Mouse (Mus musculus) stomach, postnatal 0 days (tissue): ENCODE results near the gene Med8. TPM values are rescaled to one million over a fixed set of nuclear protein-coding genes. Genes with fewer than 3 reads are reported as not detected.

ENCODE experiments used
- ATAC-seq: fragments of 200-750 bp; cut with Nextera tagmentation; 2 replicates; pipeline ENCODE4 v1.8.0; 2017; ENCODE audit not compliant: low FRiP score, low TSS enrichment
- DNase-seq: peaks from one replicate; pipeline ENCODE4 v3.0.0-alpha.2; 2016; ENCODE audit warnings: low spot score
- H3K27ac ChIP-seq: fragments of 300-500 bp; sonication (generic); replicated peaks from 2 replicates; pipeline ENCODE4 v1.5.1; 2014; ENCODE audit warnings: mild to moderate bottlenecking, control low read depth
- H3K27me3 ChIP-seq: fragments of 300-500 bp; sonication (generic); 2 replicates; pipeline ENCODE4 v1.6.1; 2014; ENCODE audit warnings: low read length; ENCODE audit not compliant: control insufficient read depth, insufficient read depth
- H3K36me3 ChIP-seq: fragments of 300-500 bp; sonication (generic); 2 replicates; pipeline ENCODE4 v1.6.1; 2014; ENCODE audit warnings: low read length, mixed read lengths; ENCODE audit not compliant: control insufficient read depth, insufficient read depth
- H3K4me1 ChIP-seq: fragments of 300-500 bp; sonication (generic); replicated peaks from 2 replicates; pipeline ENCODE4 v1.6.1; 2014; ENCODE audit warnings: antibody characterized with exemption; ENCODE audit not compliant: control insufficient read depth, insufficient read depth
- H3K4me2 ChIP-seq: fragments of 300-500 bp; sonication (generic); replicated peaks from 2 replicates; pipeline ENCODE4 v1.6.1; 2014; ENCODE audit warnings: low read depth, mild to moderate bottlenecking, control low read depth, moderate library complexity
- H3K4me3 ChIP-seq: fragments of 300-500 bp; sonication (generic); 2 replicates; pipeline ENCODE4 v1.5.1; 2014; ENCODE audit warnings: low read depth, low read length, control low read depth
- H3K9ac ChIP-seq: fragments of 300-500 bp; sonication (generic); 2 replicates; pipeline ENCODE4 v1.6.1; 2014; ENCODE audit warnings: mild to moderate bottlenecking, low read length, control low read depth, mixed read lengths
- H3K9me3 ChIP-seq: fragments of 300-500 bp; sonication (generic); 2 replicates; pipeline ENCODE4 v1.6.1; 2016; ENCODE audit warnings: low read length; ENCODE audit not compliant: control insufficient read depth
- CTCF ChIP-seq: IDR thresholded peaks from 2 replicates; pipeline ENCODE4 v1.5.1; 2016; ENCODE audit warnings: antibody characterized with exemption, low read depth, mild to moderate bottlenecking, moderate library complexity
- EP300 ChIP-seq: optimal IDR thresholded peaks from 2 replicates; pipeline ENCODE3; 2016; ENCODE audit warnings: antibody characterized with exemption
- WGBS: fragments of 180-500 bp; shearing (Covaris S2); extraction: QIAGEN DNeasy Blood & Tissue Kit; methylation state at CpG from one replicate; pipeline ENCODE4 v1.1.7; 2014; 5-methylcytosine and 5-hydroxymethylcytosine counted together
- polyA plus RNA-seq: library from polyadenylated mRNA; unstranded; fragments of >200 nt; fragmentation: Nextera tagmentation; extraction: Ambion mirVana; gene quantifications from 2 replicates; pipeline ENCODE4 v1.2.1, GENCODE M21; 2015

Med8 gene
- polyA plus RNA-seq, 1 experiment from 2014 or later: 86.7 TPM

GRCm38 (mm10) chr4:118437829-118438253 is 28.7 kb downstream of the Med8 start:
- peak overlapping the region; percentile 52 for H3K4me3 ChIP-seq
- peak overlapping the region; percentile 88 for H3K27ac ChIP-seq
- peaks cover 7% of the 10 kb centered on the region; the same call in 1 of the 2 replicates for H3K4me1 ChIP-seq
- no peaks in the 10 kb centered on the region for H3K27me3 ChIP-seq
- no peak for ATAC-seq
- 5% methylated on average over 12 of the region's 12 CpGs for WGBS
- H3K9me3 ChIP-seq: no peaks in the 10 kb centered on the region
- no peak for TF ChIP-seq CTCF
- no peak for TF ChIP-seq EP300
- no peaks in the 10 kb centered on the region; the same call in 1 of the 2 replicates for H3K36me3 ChIP-seq
- peak overlapping the region; percentile 64 for H3K9ac ChIP-seq
- peak overlapping the region; percentile 55 for H3K4me2 ChIP-seq
- DNase-seq: no peak

DNA sequence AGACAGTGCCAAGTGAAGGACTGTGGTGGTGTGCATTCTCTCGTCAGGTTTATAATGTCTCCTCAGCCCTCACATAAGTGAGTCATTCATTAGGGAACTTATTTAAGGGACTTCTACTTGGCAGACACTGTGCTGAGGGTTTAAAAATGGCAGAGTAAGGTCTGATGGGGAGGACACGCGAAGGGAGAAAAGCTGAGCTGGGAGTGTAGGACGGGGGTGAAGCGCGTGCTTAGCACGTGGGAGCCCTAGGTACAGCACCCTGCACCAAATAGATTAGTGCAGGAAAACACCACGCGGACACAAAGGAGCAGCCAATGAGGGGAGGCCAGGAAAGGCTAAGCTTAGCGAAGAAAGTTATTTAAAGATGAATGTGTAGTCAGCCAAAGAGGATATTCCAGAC is 36.0 kb downstream of the Med8 start:
- Histone ChIP-seq H3K27me3 (no peaks in the 10 kb centered on the region), H3K4me1 (no peaks in the 10 kb centered on the region), H3K27ac (peak overlapping the region; percentile 31; the same call in 1 of the 2 replicates), H3K9me3 (no peaks in the 10 kb centered on the region), H3K4me2 (no peak overlapping the region), H3K9ac (no peak overlapping the region), H3K4me3 (no peak overlapping the region), H3K36me3 (no peaks in the 10 kb centered on the region)
- no peak for DNase-seq
- TF ChIP-seq CTCF (no peak), EP300 (no peak)
- no peak for ATAC-seq
- WGBS: 57% methylated on average over 10 of the region's 10 CpGs

DNA sequence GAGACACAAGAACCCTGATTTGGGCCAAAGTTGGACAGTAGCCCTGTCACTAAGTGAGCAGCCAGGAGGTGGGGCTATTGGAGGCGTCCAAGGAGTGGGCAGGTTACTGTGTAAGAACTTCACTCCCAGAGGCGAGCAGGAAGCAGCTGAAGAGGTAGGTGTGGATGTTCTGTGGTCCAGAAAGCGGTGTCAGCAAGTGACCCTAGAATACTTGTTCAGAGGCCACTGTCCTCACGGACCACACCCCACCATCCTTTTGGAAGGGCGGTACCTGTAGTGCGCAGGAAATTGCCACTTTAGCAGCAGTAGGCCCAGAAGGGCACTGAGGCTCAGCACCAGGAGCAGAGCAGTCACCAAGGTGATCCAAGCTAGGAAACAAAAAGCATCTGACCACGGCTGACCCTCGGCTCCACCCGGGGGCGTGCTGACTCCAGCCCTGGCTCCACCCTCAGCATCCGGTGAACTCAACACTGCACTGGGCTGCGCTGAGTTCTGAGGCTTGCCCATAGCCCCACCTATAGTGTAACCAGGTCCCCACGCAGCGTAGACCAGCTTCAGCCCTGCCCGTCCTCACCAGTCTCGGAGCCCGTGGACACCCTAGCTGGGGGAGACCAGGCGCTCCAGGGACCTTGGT is 36.8 kb downstream of the Med8 start:
- Histone ChIP-seq H3K4me2 (peak overlapping the region; percentile 59), H3K27me3 (no peaks in the 10 kb centered on the region), H3K4me3 (peak overlapping the region; percentile 28), H3K4me1 (no peaks in the 10 kb centered on the region), H3K27ac (peak overlapping the region; percentile 73), H3K9ac (peak overlapping the region; percentile 47), H3K9me3 (no peaks in the 10 kb centered on the region), H3K36me3 (no peaks in the 10 kb centered on the region)
- DNase-seq: peak; percentile 75
- ATAC-seq: peak; percentile 86
- TF ChIP-seq CTCF: peak; percentile 62
- TF ChIP-seq EP300: no peak
- WGBS: 19% methylated on average over 18 of the region's 18 CpGs

- no peaks in the 10 kb centered on the region for H3K4me1 ChIP-seq
- H3K9me3 ChIP-seq: no peaks in the 10 kb centered on the region
- H3K27ac ChIP-seq: peak overlapping the region; percentile 73
- peak overlapping the region; percentile 47 for H3K9ac ChIP-seq
- 24% methylated on average over 24 of the region's 24 CpGs for WGBS
- H3K36me3 ChIP-seq: no peaks in the 10 kb centered on the region
- ATAC-seq: peak; percentile 77
- peak; percentile 28 for DNase-seq
- H3K27me3 ChIP-seq: no peaks in the 10 kb centered on the region
- peak overlapping the region; percentile 28 for H3K4me3 ChIP-seq
- peak overlapping the region; percentile 59 for H3K4me2 ChIP-seq
- no peak for TF ChIP-seq EP300
- peak; percentile 19 for TF ChIP-seq CTCF
Observed at GRCm38 (mm10) chr4:118446415-118447153, 37.4 kb downstream of the Med8 start.

- Histone ChIP-seq H3K27ac (no peak within 1 kb of the TSS), H3K9me3 (no peaks in the 10 kb centered on the region), H3K9ac (no peak within 1 kb of the TSS), H3K27me3 (no peaks in the 10 kb centered on the region), H3K36me3 (no peaks in the 10 kb centered on the region), H3K4me2 (no peak within 1 kb of the TSS), H3K4me1 (no peaks in the 10 kb centered on the region), H3K4me3 (no peak within 1 kb of the TSS)
- 57% methylated on average over 9 of the region's 9 CpGs for WGBS
- ATAC-seq (0 out of 2 replicates have a peak, but pooled peaks have one; percentile 35), DNase-seq (no peak)
- no peak for TF ChIP-seq CTCF
- no peak for TF ChIP-seq EP300
Observed at GRCm38 (mm10) chr4:118457345-118457975, 48.3 kb downstream of the Med8 start, which contains the start of gene Mpl. Gene Mpl, minus strand, starts transcription at chr4:118457513.
